Mouse (Mus musculus): ENCODE results near the gene Rps6ka4. TPM values are rescaled to one million over a fixed set of nuclear protein-coding genes. Genes with fewer than 3 reads are reported as not detected.

Gene Rps6ka4
- polyA plus RNA-seq, 1 experiment = 4.5 TPM

- Histone ChIP-seq H3K9me3 (replicated peaks; ENCODE audit: control insufficient read depth, insufficient read depth, low read length, poor library complexity, severe bottlenecking) (no peaks in the 10 kb centered on the region), H3K4me1 (ENCODE audit: control insufficient read depth, insufficient read depth, low read length) (no peaks in the 10 kb centered on the region), H3K4me3 (ENCODE audit: low read depth, low read length) (no peak overlapping the region), H3K27ac (ENCODE audit: insufficient read depth, low read length) (no peak overlapping the region), H3K27me3 (ENCODE audit: control insufficient read depth, insufficient read depth, low read length, poor library complexity, severe bottlenecking) (no peaks in the 10 kb centered on the region), H3K9ac (ENCODE audit: low read depth, poor library complexity, severe bottlenecking) (no peak overlapping the region), H3K36me3 (ENCODE audit: control insufficient read depth, insufficient read depth, low read length, poor library complexity, severe bottlenecking) (no peaks in the 10 kb centered on the region)
- TF ChIP-seq EP300 (IDR thresholded peaks at IDR 0.05; ENCODE audit: insufficient read depth, low read depth, low read length) = no peak
- no peak for TF ChIP-seq POLR2A (IDR thresholded peaks at IDR 0.05; ENCODE audit: insufficient read depth, low read length)
- TF ChIP-seq CTCF (IDR thresholded peaks at IDR 0.05; ENCODE audit: low read depth, low read length) = no peak
These were observed 14.2 kb upstream of the Rps6ka4 start for GRCm38 (mm10) chr19:6854658-6855057.

DNA sequence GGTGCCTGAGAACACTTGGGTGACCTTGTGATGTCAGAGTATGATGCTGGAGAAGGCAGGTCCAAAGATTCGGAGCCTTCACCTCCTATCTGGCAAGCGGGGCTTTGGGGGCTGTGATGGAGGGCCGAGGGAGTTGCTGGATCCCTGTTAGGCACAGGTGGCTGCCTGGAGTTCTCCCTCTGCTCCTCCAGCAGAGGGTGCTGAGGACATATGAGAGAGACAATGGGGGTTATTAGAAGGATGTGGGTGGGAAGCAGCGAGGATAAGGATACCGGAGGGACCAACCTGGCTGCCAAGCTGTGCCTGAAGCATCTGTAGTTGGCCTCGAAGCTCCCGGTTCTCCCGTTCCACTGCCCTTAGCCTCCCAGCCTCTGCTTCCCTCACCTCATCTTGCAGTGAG is 13.5 kb upstream of the Rps6ka4 start:
- H3K4me3 ChIP-seq (ENCODE audit: low read depth, low read length) = no peak overlapping the region
- H3K9me3 ChIP-seq (replicated peaks; ENCODE audit: control insufficient read depth, insufficient read depth, low read length, poor library complexity, severe bottlenecking) = no peaks in the 10 kb centered on the region
- no peak overlapping the region for H3K27ac ChIP-seq (ENCODE audit: insufficient read depth, low read length)
- TF ChIP-seq EP300 (IDR thresholded peaks at IDR 0.05; ENCODE audit: insufficient read depth, low read depth, low read length) = no peak
- no peak for TF ChIP-seq POLR2A (IDR thresholded peaks at IDR 0.05; ENCODE audit: insufficient read depth, low read length)
- TF ChIP-seq CTCF (IDR thresholded peaks at IDR 0.05; ENCODE audit: low read depth, low read length) = no peak
- no peak overlapping the region for H3K9ac ChIP-seq (ENCODE audit: low read depth, poor library complexity, severe bottlenecking)
- no peaks in the 10 kb centered on the region for H3K27me3 ChIP-seq (ENCODE audit: control insufficient read depth, insufficient read depth, low read length, poor library complexity, severe bottlenecking)
- no peaks in the 10 kb centered on the region for H3K36me3 ChIP-seq (ENCODE audit: control insufficient read depth, insufficient read depth, low read length, poor library complexity, severe bottlenecking)
- no peaks in the 10 kb centered on the region for H3K4me1 ChIP-seq (ENCODE audit: control insufficient read depth, insufficient read depth, low read length)

DNA sequence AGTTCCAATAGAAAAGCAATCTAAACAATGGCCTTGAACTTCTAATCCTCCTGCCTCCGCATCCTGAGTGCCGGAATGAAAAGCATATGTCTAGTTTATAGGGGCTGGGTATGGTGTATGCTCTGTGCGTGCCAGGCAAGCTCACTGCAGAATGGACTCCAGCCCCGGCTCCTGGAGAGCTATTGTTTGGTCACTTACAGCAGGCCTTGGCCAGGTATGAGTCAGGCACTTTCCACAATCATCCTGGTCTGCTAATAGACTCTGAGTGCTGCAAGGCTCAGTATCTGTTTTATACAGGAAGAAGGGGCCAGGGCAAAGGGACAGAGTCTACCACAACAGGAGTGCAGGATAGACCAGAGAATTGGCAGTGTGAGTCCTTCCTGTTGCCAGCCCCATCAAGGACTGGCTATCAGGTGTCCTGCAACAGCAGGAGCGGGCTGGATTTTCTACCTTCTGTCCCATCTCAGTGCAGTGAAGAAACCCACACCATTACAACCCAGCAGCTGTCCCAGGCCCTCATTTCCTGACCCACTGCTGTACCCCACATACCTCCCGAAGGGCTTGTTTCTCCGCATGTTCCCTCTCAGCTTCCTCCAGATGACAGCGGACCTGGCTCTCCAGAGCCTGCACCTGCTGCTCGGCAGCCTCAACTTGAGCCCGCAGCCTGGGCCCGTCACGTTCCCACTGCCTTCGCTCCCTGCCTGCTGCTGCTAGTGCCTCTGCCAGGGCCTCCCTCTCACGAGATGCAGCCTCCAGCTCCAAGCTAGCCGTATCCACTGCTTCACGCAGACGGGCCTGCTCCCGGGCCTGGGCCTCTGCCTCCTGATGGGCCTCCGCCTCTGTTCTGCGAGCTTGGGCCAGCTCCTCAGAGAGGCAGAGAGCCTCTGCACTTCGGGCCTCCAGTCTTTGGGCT is 12.2 kb upstream of the Rps6ka4 start:
- no peaks in the 10 kb centered on the region for H3K4me1 ChIP-seq (ENCODE audit: control insufficient read depth, insufficient read depth, low read length)
- no peaks in the 10 kb centered on the region for H3K9me3 ChIP-seq (replicated peaks; ENCODE audit: control insufficient read depth, insufficient read depth, low read length, poor library complexity, severe bottlenecking)
- no peak overlapping the region for H3K9ac ChIP-seq (ENCODE audit: low read depth, poor library complexity, severe bottlenecking)
- no peaks in the 10 kb centered on the region for H3K27me3 ChIP-seq (ENCODE audit: control insufficient read depth, insufficient read depth, low read length, poor library complexity, severe bottlenecking)
- no peaks in the 10 kb centered on the region for H3K36me3 ChIP-seq (ENCODE audit: control insufficient read depth, insufficient read depth, low read length, poor library complexity, severe bottlenecking)
- H3K27ac ChIP-seq (ENCODE audit: insufficient read depth, low read length) = no peak overlapping the region
- TF ChIP-seq POLR2A (IDR thresholded peaks at IDR 0.05; ENCODE audit: insufficient read depth, low read length) = no peak
- TF ChIP-seq EP300 (IDR thresholded peaks at IDR 0.05; ENCODE audit: insufficient read depth, low read depth, low read length) = no peak
- TF ChIP-seq CTCF (IDR thresholded peaks at IDR 0.05; ENCODE audit: low read depth, low read length) = no peak
- H3K4me3 ChIP-seq (ENCODE audit: low read depth, low read length) = no peak overlapping the region

- no peak overlapping the region for H3K4me3 ChIP-seq (ENCODE audit: low read depth, low read length)
- no peaks in the 10 kb centered on the region for H3K36me3 ChIP-seq (ENCODE audit: control insufficient read depth, insufficient read depth, low read length, poor library complexity, severe bottlenecking)
- no peaks in the 10 kb centered on the region for H3K27me3 ChIP-seq (ENCODE audit: control insufficient read depth, insufficient read depth, low read length, poor library complexity, severe bottlenecking)
- H3K27ac ChIP-seq (ENCODE audit: insufficient read depth, low read length) = no peak overlapping the region
- TF ChIP-seq POLR2A (IDR thresholded peaks at IDR 0.05; ENCODE audit: insufficient read depth, low read length) (no peak), EP300 (IDR thresholded peaks at IDR 0.05; ENCODE audit: insufficient read depth, low read depth, low read length) (no peak), CTCF (IDR thresholded peaks at IDR 0.05; ENCODE audit: low read depth, low read length) (no peak)
- no peaks in the 10 kb centered on the region for H3K4me1 ChIP-seq (ENCODE audit: control insufficient read depth, insufficient read depth, low read length)
- no peaks in the 10 kb centered on the region for H3K9me3 ChIP-seq (replicated peaks; ENCODE audit: control insufficient read depth, insufficient read depth, low read length, poor library complexity, severe bottlenecking)
- H3K9ac ChIP-seq (ENCODE audit: low read depth, poor library complexity, severe bottlenecking) = no peak overlapping the region
These were observed 11.1 kb upstream of the Rps6ka4 start for GRCm38 (mm10) chr19:6851497-6851896.

- no peak overlapping the region for H3K9ac ChIP-seq (ENCODE audit: low read depth, poor library complexity, severe bottlenecking)
- H3K36me3 ChIP-seq (ENCODE audit: control insufficient read depth, insufficient read depth, low read length, poor library complexity, severe bottlenecking) = no peaks in the 10 kb centered on the region
- TF ChIP-seq POLR2A (IDR thresholded peaks at IDR 0.05; ENCODE audit: insufficient read depth, low read length) (no peak), EP300 (IDR thresholded peaks at IDR 0.05; ENCODE audit: insufficient read depth, low read depth, low read length) (no peak), CTCF (IDR thresholded peaks at IDR 0.05; ENCODE audit: low read depth, low read length) (no peak)
- no peak overlapping the region for H3K27ac ChIP-seq (ENCODE audit: insufficient read depth, low read length)
- no peak overlapping the region for H3K4me3 ChIP-seq (ENCODE audit: low read depth, low read length)
- H3K27me3 ChIP-seq (ENCODE audit: control insufficient read depth, insufficient read depth, low read length, poor library complexity, severe bottlenecking) = no peaks in the 10 kb centered on the region
- H3K4me1 ChIP-seq (ENCODE audit: control insufficient read depth, insufficient read depth, low read length) = no peaks in the 10 kb centered on the region
- no peaks in the 10 kb centered on the region for H3K9me3 ChIP-seq (replicated peaks; ENCODE audit: control insufficient read depth, insufficient read depth, low read length, poor library complexity, severe bottlenecking)
These were observed 9.2 kb upstream of the Rps6ka4 start for GRCm38 (mm10) chr19:6849506-6850068.

Data from ES-Bruce4 (cell line).